Mouse (Mus musculus): ENCODE measurements around the gene Tysnd1.

The Tysnd1 gene

GRCm38 (mm10) chr10:61694870-61695670 is at the start of gene Tysnd1:
Gene Tysnd1, plus strand, starts transcription at chr10:61695514.
- DNase-seq (ENCODE audit: low spot score): peak; percentile 94

GRCm38 (mm10) chr10:61646557-61646956 is 48.8 kb upstream of the Tysnd1 start:
- DNase-seq (ENCODE audit: low spot score): no peak

GRCm38 (mm10) chr10:61647790-61648736 is 47.3 kb upstream of the Tysnd1 start, which contains the start of gene Ppa1:
Gene Ppa1, plus strand, starts transcription at chr10:61648552.
- DNase-seq (ENCODE audit: low spot score): peak; percentile 69

- no peak for DNase-seq (ENCODE audit: low spot score)
Observed at GRCm38 (mm10) chr10:61648737-61649645, 46.3 kb upstream of the Tysnd1 start.

- DNase-seq (ENCODE audit: low spot score): no peak
Observed at GRCm38 (mm10) chr10:61654105-61654504, 41.2 kb upstream of the Tysnd1 start.

GRCm38 (mm10) chr10:61654691-61655090 is 40.6 kb upstream of the Tysnd1 start:
- no peak for DNase-seq (ENCODE audit: low spot score)

- DNase-seq (ENCODE audit: low spot score): no peak
Observed at GRCm38 (mm10) chr10:61655188-61655587, 40.1 kb upstream of the Tysnd1 start.

- no peak for DNase-seq (ENCODE audit: low spot score)
Observed at GRCm38 (mm10) chr10:61656928-61657882, 38.1 kb upstream of the Tysnd1 start.

- no peak for DNase-seq (ENCODE audit: low spot score)
Observed at GRCm38 (mm10) chr10:61657985-61658384, 37.3 kb upstream of the Tysnd1 start.

GRCm38 (mm10) chr10:61661887-61662286 is 33.4 kb upstream of the Tysnd1 start:
- no peak for DNase-seq (ENCODE audit: low spot score)

- no peak for DNase-seq (ENCODE audit: low spot score)
Observed at GRCm38 (mm10) chr10:61662391-61662988, 32.8 kb upstream of the Tysnd1 start.

- no peak for DNase-seq (ENCODE audit: low spot score)
Observed at GRCm38 (mm10) chr10:61665111-61665510, 30.2 kb upstream of the Tysnd1 start.

GRCm38 (mm10) chr10:61665651-61666050 is 29.7 kb upstream of the Tysnd1 start:
- no peak for DNase-seq (ENCODE audit: low spot score)

- no peak for DNase-seq (ENCODE audit: low spot score)
Observed at GRCm38 (mm10) chr10:61669289-61669688, 26.0 kb upstream of the Tysnd1 start.

- no peak for DNase-seq (ENCODE audit: low spot score)
Observed at GRCm38 (mm10) chr10:61669896-61670295, 25.4 kb upstream of the Tysnd1 start.

GRCm38 (mm10) chr10:61670758-61671157 is 24.6 kb upstream of the Tysnd1 start:
- DNase-seq (ENCODE audit: low spot score): no peak

- DNase-seq (ENCODE audit: low spot score): no peak
Observed at GRCm38 (mm10) chr10:61675935-61676334, 19.4 kb upstream of the Tysnd1 start.

- DNase-seq (ENCODE audit: low spot score): no peak
Observed at GRCm38 (mm10) chr10:61679545-61679944, 15.8 kb upstream of the Tysnd1 start.

- DNase-seq (ENCODE audit: low spot score): peak; percentile 96
Observed at GRCm38 (mm10) chr10:61680015-61680913, 15.1 kb upstream of the Tysnd1 start, which contains the start of gene Sar1a. Gene Sar1a, plus strand, starts transcription at chr10:61680299.

Measured in left cerebral cortex, adult 11 months (tissue).